Mouse (Mus musculus) midbrain, postnatal 0 days (tissue): ENCODE results near the gene Adgre5. TPM values are rescaled to one million over a fixed set of nuclear protein-coding genes. Genes with fewer than 3 reads are reported as not detected.

ENCODE experiments used
- ATAC-seq: fragments of 200-750 bp; cut with Nextera tagmentation; 2 replicates; pipeline ENCODE4 v1.8.0; 2017; ENCODE audit warnings: moderate number of reproducible peaks, mild to moderate bottlenecking, moderate TSS enrichment, moderate library complexity; ENCODE audit not compliant: low FRiP score
- DNase-seq: peaks from one replicate; pipeline ENCODE4 v3.0.0-alpha.2; 2015; ENCODE audit warnings: low spot score
- H3K27ac ChIP-seq: fragments of 300-500 bp; sonication (generic); 2 replicates; pipeline ENCODE4 v1.5.1; 2014; ENCODE audit warnings: low read depth, mild to moderate bottlenecking, low read length, mixed read lengths
- H3K27me3 ChIP-seq: fragments of 300-500 bp; sonication (generic); 2 replicates; pipeline ENCODE4 v1.6.1; 2014; ENCODE audit warnings: low read length, control low read depth, mixed read lengths; ENCODE audit not compliant: insufficient read depth
- H3K36me3 ChIP-seq: fragments of 300-500 bp; sonication (generic); 2 replicates; pipeline ENCODE4 v1.6.1; 2014; ENCODE audit warnings: low read length, control low read depth, mixed read lengths; ENCODE audit not compliant: insufficient read depth
- H3K4me1 ChIP-seq: fragments of 300-500 bp; sonication (generic); 2 replicates; pipeline ENCODE4 v1.6.1; 2014; ENCODE audit warnings: mild to moderate bottlenecking, control low read depth, antibody characterized with exemption, low read length, mixed read lengths; ENCODE audit not compliant: insufficient read depth
- H3K4me2 ChIP-seq: fragments of 300-500 bp; sonication (generic); 2 replicates; pipeline ENCODE4 v1.6.1; 2014; ENCODE audit warnings: low read depth, mild to moderate bottlenecking, low read length, mixed read lengths; ENCODE audit not compliant: poor library complexity, severe bottlenecking
- H3K4me3 ChIP-seq: fragments of 300-500 bp; sonication (generic); 2 replicates; pipeline ENCODE4 v1.5.1; 2014; ENCODE audit warnings: low read depth, mild to moderate bottlenecking, low read length, moderate library complexity
- H3K9ac ChIP-seq: fragments of 300-500 bp; sonication (generic); replicated peaks from 2 replicates; pipeline ENCODE4 v1.6.1; 2014; ENCODE audit warnings: mild to moderate bottlenecking, low read length, moderate library complexity, mixed read lengths; ENCODE audit not compliant: poor library complexity, severe bottlenecking
- H3K9me3 ChIP-seq: fragments of 300-500 bp; sonication (generic); 2 replicates; pipeline ENCODE4 v1.6.1; 2016; ENCODE audit warnings: low read length, control low read depth
- CTCF ChIP-seq: IDR thresholded peaks from 2 replicates; pipeline ENCODE4 v1.5.1; 2016; ENCODE audit warnings: antibody characterized with exemption, mild to moderate bottlenecking
- WGBS: fragments of 180-500 bp; shearing (Covaris S2); extraction: QIAGEN DNeasy Blood & Tissue Kit; methylation state at CpG from one replicate; pipeline ENCODE4 v1.1.7; 2014; 5-methylcytosine and 5-hydroxymethylcytosine counted together
- polyA plus RNA-seq: library from polyadenylated mRNA; unstranded; fragments of >200 nt; fragmentation: Nextera tagmentation; extraction: Ambion mirVana; gene quantifications from 2 replicates; pipeline ENCODE4 v1.2.1, GENCODE M21; 2015
- total RNA-seq: library from RNA; depleted of rRNA; stranded (reverse); fragments of >200 nt; gene quantifications from 2 replicates; pipeline ENCODE4 v1.2.3, GENCODE M21; 2014

Adgre5 gene
- total and polyA plus RNA-seq, 2 experiments from 2014 or later = 8.3 to 24.3 TPM

GRCm38 (mm10) chr8:83748708-83749107 is 7.6 kb upstream of the Adgre5 start:
- TF ChIP-seq CTCF = no peak
- Histone ChIP-seq H3K4me3 (no peak overlapping the region), H3K36me3 (no peaks in the 10 kb centered on the region), H3K9me3 (no peaks in the 10 kb centered on the region), H3K27me3 (no peaks in the 10 kb centered on the region), H3K4me1 (no peaks in the 10 kb centered on the region), H3K27ac (no peak overlapping the region), H3K9ac (no peak overlapping the region), H3K4me2 (no peak overlapping the region)
- ATAC-seq = 0 out of 2 replicates have a peak, but pooled peaks have one; percentile 27
- WGBS = 52% methylated on average over 3 of the region's 3 CpGs
- no peak for DNase-seq

GRCm38 (mm10) chr8:83747661-83748346 is 6.7 kb upstream of the Adgre5 start:
- ATAC-seq (peak; percentile 71), DNase-seq (peak; percentile 39)
- H3K4me2 ChIP-seq = peak overlapping the region; percentile 76
- H3K4me1 ChIP-seq = no peaks in the 10 kb centered on the region
- H3K27me3 ChIP-seq = no peaks in the 10 kb centered on the region
- H3K9me3 ChIP-seq = no peaks in the 10 kb centered on the region
- peak overlapping the region; percentile 33 for H3K4me3 ChIP-seq
- H3K9ac ChIP-seq = peak overlapping the region; percentile 5; the same call in 1 of the 2 replicates
- WGBS = 2% methylated on average over 27 of the region's 28 CpGs
- TF ChIP-seq CTCF = peak; percentile 20; the same call in 1 of the 2 replicates
- H3K36me3 ChIP-seq = no peaks in the 10 kb centered on the region
- no peak overlapping the region for H3K27ac ChIP-seq

- Histone ChIP-seq H3K27ac (no peak overlapping the region), H3K4me1 (no peaks in the 10 kb centered on the region), H3K27me3 (peaks cover 20% of the 10 kb centered on the region), H3K36me3 (no peaks in the 10 kb centered on the region), H3K4me3 (no peak overlapping the region), H3K9ac (no peak overlapping the region), H3K4me2 (no peak overlapping the region), H3K9me3 (no peaks in the 10 kb centered on the region)
- DNase-seq (no peak), ATAC-seq (no peak)
- no peak for TF ChIP-seq CTCF
- WGBS = 71% methylated on average over 4 of the region's 4 CpGs
These were observed 2.9 kb upstream of the Adgre5 start for GRCm38 (mm10) chr8:83744070-83744469.

DNA sequence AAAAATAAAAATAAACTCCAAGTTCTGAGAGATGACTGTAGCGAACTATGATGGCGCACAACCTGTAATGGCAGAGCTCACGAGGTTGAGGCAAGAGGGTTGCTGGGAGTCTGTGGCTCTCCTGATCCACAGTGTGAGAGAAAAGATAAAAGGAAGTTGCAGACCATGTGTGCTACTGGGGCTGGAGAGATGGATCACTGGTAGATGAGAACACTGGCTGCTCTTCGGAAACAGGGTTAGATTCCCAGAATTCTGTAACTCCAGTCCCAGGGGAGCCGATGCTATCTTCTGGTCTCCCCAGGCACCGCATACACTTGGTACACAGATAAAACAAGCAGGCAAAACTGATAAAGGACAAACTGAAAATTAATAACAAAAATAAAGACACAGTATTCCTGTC is 1.8 kb upstream of the Adgre5 start:
- DNase-seq (no peak), ATAC-seq (no peak)
- no peak overlapping the region for H3K9ac ChIP-seq
- H3K27ac ChIP-seq = no peak overlapping the region
- 90% methylated on average over 6 of the region's 6 CpGs for WGBS
- H3K36me3 ChIP-seq = no peaks in the 10 kb centered on the region
- no peaks in the 10 kb centered on the region for H3K9me3 ChIP-seq
- no peak overlapping the region for H3K4me3 ChIP-seq
- no peaks in the 10 kb centered on the region for H3K4me1 ChIP-seq
- H3K4me2 ChIP-seq = no peak overlapping the region
- no peak for TF ChIP-seq CTCF
- H3K27me3 ChIP-seq = peaks cover 20% of the 10 kb centered on the region

DNA sequence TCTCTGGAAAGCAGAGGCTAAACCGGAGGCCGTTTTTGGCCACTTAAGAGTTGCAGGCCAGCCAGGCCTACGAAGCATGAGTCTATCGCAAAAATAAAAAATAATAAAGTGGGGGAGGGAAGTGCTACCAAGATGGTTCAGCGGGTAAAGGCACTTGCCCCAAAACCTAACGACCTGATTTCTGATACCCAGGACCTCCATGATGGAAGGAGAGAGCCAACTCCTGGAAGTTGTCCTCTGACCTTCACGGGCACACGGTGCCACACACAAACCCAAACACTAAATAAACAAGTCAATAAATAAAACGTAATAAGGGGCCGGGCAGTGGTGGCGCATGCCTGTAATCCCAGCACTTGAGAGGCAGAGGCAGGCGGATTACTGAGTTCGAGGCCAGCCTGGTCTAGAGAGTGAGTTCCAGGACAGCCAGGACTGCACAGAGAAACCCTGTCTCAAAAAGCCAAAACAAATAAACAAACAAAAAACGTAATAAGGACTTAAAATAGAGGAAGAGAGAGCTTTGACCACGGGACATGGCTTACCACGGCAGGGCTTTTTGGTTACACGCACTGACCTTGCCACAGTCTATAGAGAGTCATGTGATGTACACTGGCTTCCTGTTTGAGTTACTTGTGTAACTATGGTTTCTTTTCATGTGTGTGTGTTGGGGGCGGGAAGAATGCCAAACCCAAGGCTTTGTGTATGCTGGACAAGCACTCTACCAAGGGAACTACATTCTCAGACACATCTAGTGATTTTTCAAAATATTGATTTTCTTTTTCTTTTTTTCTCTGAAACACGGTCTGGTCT is 926 bp upstream of the Adgre5 start:
- Histone ChIP-seq H3K9ac (no peak overlapping the region), H3K4me3 (no peak overlapping the region), H3K4me2 (no peak overlapping the region), H3K9me3 (no peaks in the 10 kb centered on the region), H3K27ac (no peak overlapping the region), H3K27me3 (peaks cover 20% of the 10 kb centered on the region), H3K36me3 (no peaks in the 10 kb centered on the region), H3K4me1 (no peaks in the 10 kb centered on the region)
- ATAC-seq (no peak), DNase-seq (no peak)
- no peak for TF ChIP-seq CTCF
- WGBS = 74% methylated on average over 19 of the region's 19 CpGs

- no peaks in the 10 kb centered on the region for H3K9me3 ChIP-seq
- peak overlapping the region; percentile 43 for H3K4me3 ChIP-seq
- 0 out of 2 replicates have a peak overlapping the region, but pooled peaks have one; percentile 42 for H3K9ac ChIP-seq
- H3K27me3 ChIP-seq = peaks cover 20% of the 10 kb centered on the region
- no peak for DNase-seq
- TF ChIP-seq CTCF = no peak
- ATAC-seq = no peak
- 17% methylated on average over 3 of the region's 3 CpGs for WGBS
- H3K4me1 ChIP-seq = no peaks in the 10 kb centered on the region
- H3K36me3 ChIP-seq = no peaks in the 10 kb centered on the region
- peak overlapping the region; percentile 93 for H3K4me2 ChIP-seq
- no peak overlapping the region; the same call in 1 of the 2 replicates for H3K27ac ChIP-seq
These were observed 545 bp downstream of the Adgre5 start for GRCm38 (mm10) chr8:83740586-83740975.
